Mouse (Mus musculus): ENCODE measurements around the gene Vgll4.

GRCm38 (mm10) chr6:115006065-115006464, 36.3 kb upstream of the Vgll4 start:
- no peak for TF ChIP-seq CTCF (IDR thresholded peaks at IDR 0.05; ENCODE audit: low read depth, low read length)
- TF ChIP-seq POLR2A (IDR thresholded peaks at IDR 0.05; ENCODE audit: extremely low read depth, insufficient read depth, low read length) = no peak

Data from liver, adult 2 months (tissue).